Mouse (Mus musculus): ENCODE data around the gene Abcc1. TPM values are rescaled to one million over a fixed set of nuclear protein-coding genes. Genes with fewer than 3 reads are reported as not detected.

Gene Abcc1
- polyA plus RNA-seq, 1 experiment from 2014 or later = 3.3 TPM

GRCm38 (mm10) chr16:14364066-14364465, 2.7 kb downstream of the Abcc1 start:
- H3K27ac ChIP-seq (replicated peaks in 1 of 2; ENCODE audit: control insufficient read depth in 1 of 2, insufficient read depth in 1 of 2, low read depth in 2 of 2, low read length in 2 of 2) = no peak overlapping the region
- H3K9ac ChIP-seq (ENCODE audit: low read length) = no peak overlapping the region
- no peak overlapping the region for H3K4me3 ChIP-seq (ENCODE audit: control insufficient read depth in 1 of 2, insufficient read depth in 1 of 2, low read depth in 1 of 2, low read length in 2 of 2)
- no peaks in the 10 kb centered on the region for H3K36me3 ChIP-seq (ENCODE audit: control insufficient read depth, insufficient read depth, low read length)
- peaks cover 2 to 4% of the 10 kb centered on the region in 2 experiments; a peak in 1 of 4 replicates for H3K4me1 ChIP-seq (ENCODE audit: control insufficient read depth in 2 of 2, insufficient read depth in 2 of 2, low read length in 2 of 2)
- no peak overlapping the region for H3K4me2 ChIP-seq (ENCODE audit: low read length)
- peaks cover 29% of the 10 kb centered on the region for H3K27me3 ChIP-seq (ENCODE audit: control insufficient read depth, insufficient read depth, low read length)
- ATAC-seq (ENCODE audit: insufficient number of reproducible peaks, insufficient read depth, low FRiP score, low read depth) = no peak
- H3K9me3 ChIP-seq (ENCODE audit: control insufficient read depth, low read length) = no peaks in the 10 kb centered on the region
- 84% methylated on average over 6 of the region's 6 CpGs for WGBS

DNA sequence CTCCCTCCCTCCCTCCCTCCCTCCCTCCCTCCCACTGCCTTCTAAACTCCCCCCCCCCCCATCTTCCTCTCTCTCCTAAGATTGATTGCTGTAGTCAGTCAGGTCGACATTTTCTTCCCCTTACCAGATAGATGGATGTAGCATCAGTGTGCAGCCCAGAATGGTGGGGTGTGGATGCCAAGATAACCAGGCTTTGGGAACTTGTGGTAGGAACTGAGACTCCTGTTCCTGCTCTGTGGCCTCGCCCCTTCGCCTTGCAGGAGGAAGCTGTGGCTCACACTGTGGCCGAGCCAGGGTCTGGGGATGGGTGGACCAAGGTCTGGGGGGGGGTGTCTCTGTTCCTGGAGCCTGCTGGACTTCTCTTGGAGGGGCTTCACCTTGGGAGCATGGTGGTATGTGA, 4.1 kb downstream of the Abcc1 start:
- no peak for ATAC-seq (ENCODE audit: insufficient number of reproducible peaks, insufficient read depth, low FRiP score, low read depth)
- Histone ChIP-seq H3K9ac (ENCODE audit: low read length) (no peak overlapping the region), H3K27me3 (ENCODE audit: control insufficient read depth, insufficient read depth, low read length) (peaks cover 22% of the 10 kb centered on the region), H3K36me3 (ENCODE audit: control insufficient read depth, insufficient read depth, low read length) (no peaks in the 10 kb centered on the region), H3K4me3 (ENCODE audit: control insufficient read depth in 1 of 2, insufficient read depth in 1 of 2, low read depth in 1 of 2, low read length in 2 of 2) (no peak overlapping the region), H3K4me1 (ENCODE audit: control insufficient read depth in 2 of 2, insufficient read depth in 2 of 2, low read length in 2 of 2) (peaks cover 2 to 4% of the 10 kb centered on the region in 2 experiments; a peak in 1 of 4 replicates), H3K4me2 (ENCODE audit: low read length) (no peak overlapping the region), H3K9me3 (ENCODE audit: control insufficient read depth, low read length) (no peaks in the 10 kb centered on the region), H3K27ac (replicated peaks in 1 of 2; ENCODE audit: control insufficient read depth in 1 of 2, insufficient read depth in 1 of 2, low read depth in 2 of 2, low read length in 2 of 2) (no peak overlapping the region)
- WGBS = 50% methylated on average over 4 of the region's 4 CpGs

GRCm38 (mm10) chr16:14366017-14366416, 4.7 kb downstream of the Abcc1 start:
- ATAC-seq (ENCODE audit: insufficient number of reproducible peaks, insufficient read depth, low FRiP score, low read depth) = no peak
- peaks cover 17% of the 10 kb centered on the region for H3K27me3 ChIP-seq (ENCODE audit: control insufficient read depth, insufficient read depth, low read length)
- no peak overlapping the region for H3K9ac ChIP-seq (ENCODE audit: low read length)
- no peak overlapping the region for H3K27ac ChIP-seq (replicated peaks in 1 of 2; ENCODE audit: control insufficient read depth in 1 of 2, insufficient read depth in 1 of 2, low read depth in 2 of 2, low read length in 2 of 2)
- no peak overlapping the region for H3K4me2 ChIP-seq (ENCODE audit: low read length)
- peaks cover 2 to 3% of the 10 kb centered on the region in 2 experiments; a peak in 1 of 4 replicates for H3K4me1 ChIP-seq (ENCODE audit: control insufficient read depth in 2 of 2, insufficient read depth in 2 of 2, low read length in 2 of 2)
- no peaks in the 10 kb centered on the region for H3K9me3 ChIP-seq (ENCODE audit: control insufficient read depth, low read length)
- WGBS = 88% methylated on average over 1 of the region's 1 CpGs
- H3K36me3 ChIP-seq (ENCODE audit: control insufficient read depth, insufficient read depth, low read length) = no peaks in the 10 kb centered on the region
- H3K4me3 ChIP-seq (ENCODE audit: control insufficient read depth in 1 of 2, insufficient read depth in 1 of 2, low read depth in 1 of 2, low read length in 2 of 2) = no peak overlapping the region

GRCm38 (mm10) chr16:14371367-14371766, 10.0 kb downstream of the Abcc1 start:
- no peaks in the 10 kb centered on the region for H3K9me3 ChIP-seq (ENCODE audit: control insufficient read depth, low read length)
- no peak overlapping the region for H3K9ac ChIP-seq (ENCODE audit: low read length)
- no peak; the same call in 1 of the 2 replicates for ATAC-seq (ENCODE audit: insufficient number of reproducible peaks, insufficient read depth, low FRiP score, low read depth)
- H3K4me2 ChIP-seq (ENCODE audit: low read length) = no peak overlapping the region
- no peak overlapping the region for H3K4me3 ChIP-seq (ENCODE audit: control insufficient read depth in 1 of 2, insufficient read depth in 1 of 2, low read depth in 1 of 2, low read length in 2 of 2)
- 41% methylated on average over 1 of the region's 1 CpGs for WGBS
- no peaks in the 10 kb centered on the region for H3K27me3 ChIP-seq (ENCODE audit: control insufficient read depth, insufficient read depth, low read length)
- H3K4me1 ChIP-seq (ENCODE audit: control insufficient read depth in 2 of 2, insufficient read depth in 2 of 2, low read length in 2 of 2) = peaks cover 8% of the 10 kb centered on the region in 2 experiments
- H3K36me3 ChIP-seq (ENCODE audit: control insufficient read depth, insufficient read depth, low read length) = no peaks in the 10 kb centered on the region
- no peak overlapping the region for H3K27ac ChIP-seq (replicated peaks in 1 of 2; ENCODE audit: control insufficient read depth in 1 of 2, insufficient read depth in 1 of 2, low read depth in 2 of 2, low read length in 2 of 2)

- Histone ChIP-seq H3K27me3 (ENCODE audit: control insufficient read depth, insufficient read depth, low read length) (no peaks in the 10 kb centered on the region), H3K4me2 (ENCODE audit: low read length) (peak overlapping the region; percentile 28; the same call in 1 of the 2 replicates), H3K4me3 (ENCODE audit: control insufficient read depth in 1 of 2, insufficient read depth in 1 of 2, low read depth in 1 of 2, low read length in 2 of 2) (no peak overlapping the region), H3K9me3 (ENCODE audit: control insufficient read depth, low read length) (no peaks in the 10 kb centered on the region), H3K27ac (replicated peaks in 1 of 2; ENCODE audit: control insufficient read depth in 1 of 2, insufficient read depth in 1 of 2, low read depth in 2 of 2, low read length in 2 of 2) (peak overlapping the region in 1 of 2 experiments; percentile 70; a peak in 2 of 4 replicates), H3K9ac (ENCODE audit: low read length) (no peak overlapping the region), H3K4me1 (ENCODE audit: control insufficient read depth in 2 of 2, insufficient read depth in 2 of 2, low read length in 2 of 2) (peaks cover 8% of the 10 kb centered on the region in 2 experiments), H3K36me3 (ENCODE audit: control insufficient read depth, insufficient read depth, low read length) (no peaks in the 10 kb centered on the region)
- no peak for ATAC-seq (ENCODE audit: insufficient number of reproducible peaks, insufficient read depth, low FRiP score, low read depth)
- 47% methylated on average over 1 of the region's 1 CpGs for WGBS
Measured at GRCm38 (mm10) chr16:14372382-14372781, 11.0 kb downstream of the Abcc1 start.

DNA sequence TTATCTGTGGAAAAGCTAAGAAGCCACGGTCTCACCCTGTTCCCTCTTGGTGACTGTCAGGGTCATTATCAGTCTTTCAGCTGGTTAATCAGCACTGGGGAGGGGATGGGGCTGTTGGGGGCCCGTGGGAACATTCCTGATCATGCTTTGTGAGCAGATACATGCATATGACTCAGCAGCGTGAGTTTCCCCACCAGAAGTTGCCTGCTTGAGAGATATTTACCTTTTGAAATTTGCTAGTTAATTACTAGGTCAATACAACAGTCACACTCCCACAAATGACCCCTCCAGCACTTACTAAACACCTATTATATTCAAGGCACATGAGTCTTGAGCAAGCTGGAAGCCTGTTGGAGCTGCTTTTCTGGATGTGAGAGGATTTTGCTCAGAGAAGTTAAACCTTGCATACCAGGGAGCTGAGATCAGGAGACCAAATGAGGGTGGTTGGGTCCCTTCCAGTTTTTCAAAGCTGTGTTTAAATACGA, 11.5 kb downstream of the Abcc1 start:
- peaks cover 8% of the 10 kb centered on the region in 2 experiments for H3K4me1 ChIP-seq (ENCODE audit: control insufficient read depth in 2 of 2, insufficient read depth in 2 of 2, low read length in 2 of 2)
- H3K27me3 ChIP-seq (ENCODE audit: control insufficient read depth, insufficient read depth, low read length) = no peaks in the 10 kb centered on the region
- 16% methylated on average over 4 of the region's 4 CpGs for WGBS
- H3K4me3 ChIP-seq (ENCODE audit: control insufficient read depth in 1 of 2, insufficient read depth in 1 of 2, low read depth in 1 of 2, low read length in 2 of 2) = no peak overlapping the region
- H3K27ac ChIP-seq (replicated peaks in 1 of 2; ENCODE audit: control insufficient read depth in 1 of 2, insufficient read depth in 1 of 2, low read depth in 2 of 2, low read length in 2 of 2) = peak overlapping the region in 1 of 2 experiments; percentile 70; a peak in 2 of 4 replicates
- ATAC-seq (ENCODE audit: insufficient number of reproducible peaks, insufficient read depth, low FRiP score, low read depth) = no peak
- H3K9me3 ChIP-seq (ENCODE audit: control insufficient read depth, low read length) = no peaks in the 10 kb centered on the region
- H3K36me3 ChIP-seq (ENCODE audit: control insufficient read depth, insufficient read depth, low read length) = no peaks in the 10 kb centered on the region
- peak overlapping the region; percentile 28; the same call in 1 of the 2 replicates for H3K4me2 ChIP-seq (ENCODE audit: low read length)
- H3K9ac ChIP-seq (ENCODE audit: low read length) = peak overlapping the region; percentile 31; the same call in 1 of the 2 replicates

GRCm38 (mm10) chr16:14375942-14376341, 14.6 kb downstream of the Abcc1 start:
- Histone ChIP-seq H3K4me2 (ENCODE audit: low read length) (no peak overlapping the region), H3K36me3 (ENCODE audit: control insufficient read depth, insufficient read depth, low read length) (no peaks in the 10 kb centered on the region), H3K27ac (replicated peaks in 1 of 2; ENCODE audit: control insufficient read depth in 1 of 2, insufficient read depth in 1 of 2, low read depth in 2 of 2, low read length in 2 of 2) (no peak overlapping the region), H3K9ac (ENCODE audit: low read length) (no peak overlapping the region), H3K27me3 (ENCODE audit: control insufficient read depth, insufficient read depth, low read length) (no peaks in the 10 kb centered on the region), H3K4me1 (ENCODE audit: control insufficient read depth in 2 of 2, insufficient read depth in 2 of 2, low read length in 2 of 2) (peaks cover 8% of the 10 kb centered on the region in 2 experiments), H3K4me3 (ENCODE audit: control insufficient read depth in 1 of 2, insufficient read depth in 1 of 2, low read depth in 1 of 2, low read length in 2 of 2) (no peak overlapping the region), H3K9me3 (ENCODE audit: control insufficient read depth, low read length) (no peaks in the 10 kb centered on the region)
- WGBS = 87% methylated on average over 1 of the region's 1 CpGs
- ATAC-seq (ENCODE audit: insufficient number of reproducible peaks, insufficient read depth, low FRiP score, low read depth) = no peak

GRCm38 (mm10) chr16:14376352-14376751, 15.0 kb downstream of the Abcc1 start:
- H3K27ac ChIP-seq (replicated peaks in 1 of 2; ENCODE audit: control insufficient read depth in 1 of 2, insufficient read depth in 1 of 2, low read depth in 2 of 2, low read length in 2 of 2) = no peak overlapping the region
- H3K9me3 ChIP-seq (ENCODE audit: control insufficient read depth, low read length) = no peaks in the 10 kb centered on the region
- H3K36me3 ChIP-seq (ENCODE audit: control insufficient read depth, insufficient read depth, low read length) = no peaks in the 10 kb centered on the region
- WGBS = 54% methylated on average over 2 of the region's 2 CpGs
- H3K4me2 ChIP-seq (ENCODE audit: low read length) = no peak overlapping the region
- peaks cover 8% of the 10 kb centered on the region in 2 experiments for H3K4me1 ChIP-seq (ENCODE audit: control insufficient read depth in 2 of 2, insufficient read depth in 2 of 2, low read length in 2 of 2)
- ATAC-seq (ENCODE audit: insufficient number of reproducible peaks, insufficient read depth, low FRiP score, low read depth) = no peak
- no peak overlapping the region for H3K9ac ChIP-seq (ENCODE audit: low read length)
- no peaks in the 10 kb centered on the region for H3K27me3 ChIP-seq (ENCODE audit: control insufficient read depth, insufficient read depth, low read length)
- no peak overlapping the region for H3K4me3 ChIP-seq (ENCODE audit: control insufficient read depth in 1 of 2, insufficient read depth in 1 of 2, low read depth in 1 of 2, low read length in 2 of 2)

All from heart, embryonic 14.5 days (tissue).